18 mouse cellular contexts compared by ENCODE assay signal in the genomic region with DNA sequence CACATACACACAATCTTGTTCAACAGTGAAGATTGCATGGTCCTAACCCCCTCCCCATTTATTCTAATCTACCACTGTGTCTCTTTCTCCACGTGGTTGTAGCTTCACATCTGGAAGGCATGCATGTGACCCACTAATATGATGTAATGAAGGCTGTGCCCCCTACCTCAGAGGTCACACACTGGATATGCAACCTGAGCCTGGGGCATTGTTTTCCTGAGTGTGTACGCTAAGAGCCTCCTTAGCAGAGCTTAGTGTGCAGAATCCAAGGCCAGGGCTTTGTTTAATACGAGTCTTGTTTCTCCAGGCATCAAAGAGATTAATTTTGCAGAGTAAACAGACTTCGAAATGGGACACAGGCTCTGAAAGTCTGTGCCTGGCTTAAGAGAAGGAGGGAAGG.
DNase-seq lines count a peak whose midpoint lies in the region; ATAC-seq and TF ChIP-seq lines count a peak whose summit lies in the region.
"Had no signal": no experiment of that assay in that cellular context is flagged by ENCODE, and none has a peak within 500 bp of the region (broad histone marks: within the 10 kb centered on the region; RNA-seq: fewer than 3 reads in every experiment).

No protein-coding gene starts in this region.

- no peak for DNase-seq in hindbrain, postnatal 0 days (ENCODE audit: low spot score)
- no peak for DNase-seq in ES-E14 (ENCODE audit: low read depth, low spot score)
- no peak for DNase-seq in left cerebral cortex, postnatal 10 days (ENCODE audit: extremely low spot score in 1 of 2, low spot score in 2 of 2)
- no peak for DNase-seq in lung, postnatal 36 days
- DNase-seq: adrenal gland, postnatal 10 days; cerebellum, adult 18-20 months; cerebellum, postnatal 36 days; gastrocnemius, postnatal 36 days; kidney, adult 8-10 months; kidney, postnatal 25 days; lung, postnatal 10 days had no signal

- H3K27me3 ChIP-seq in hindbrain, embryonic 13.5 days: no peaks in the 10 kb centered on the region
- no peaks in the 10 kb centered on the region for H3K27me3 ChIP-seq in hindbrain, postnatal 0 days (ENCODE audit: insufficient read depth, low read length)
- no peaks in the 10 kb centered on the region for H3K27me3 ChIP-seq in ES-Bruce4 (ENCODE audit: control insufficient read depth, insufficient read depth, low read length, poor library complexity, severe bottlenecking)
- H3K27me3 ChIP-seq in embryonic facial prominence, embryonic 12.5 days: no peaks in the 10 kb centered on the region
- H3K27me3 ChIP-seq: limb, embryonic 15.5 days had no signal

- no peak overlapping the region for H3K9ac ChIP-seq in hindbrain, embryonic 13.5 days
- no peak overlapping the region for H3K9ac ChIP-seq in hindbrain, postnatal 0 days (replicated peaks; ENCODE audit: low read length)
- H3K9ac ChIP-seq in ES-Bruce4 (ENCODE audit: low read depth, poor library complexity, severe bottlenecking) (no peak overlapping the region), ES-E14 (ENCODE audit: insufficient read depth, low read depth, low read length, poor library complexity, severe bottlenecking) (peak overlapping the region; percentile 36)
- no peak overlapping the region for H3K9ac ChIP-seq in embryonic facial prominence, embryonic 12.5 days
- H3K9ac ChIP-seq: limb, embryonic 15.5 days had no signal

- TF ChIP-seq CTCF in hindbrain, postnatal 0 days (IDR thresholded peaks at IDR 0.05; ENCODE audit: low read depth): no peak
- TF ChIP-seq CTCF in ES-Bruce4 (IDR thresholded peaks at IDR 0.05; ENCODE audit: low read depth, low read length): no peak

- no peaks in the 10 kb centered on the region for H3K36me3 ChIP-seq in hindbrain, embryonic 13.5 days
- H3K36me3 ChIP-seq in hindbrain, postnatal 0 days (ENCODE audit: insufficient read depth, low read length): no peaks in the 10 kb centered on the region
- H3K36me3 ChIP-seq in ES-Bruce4 (ENCODE audit: control insufficient read depth, insufficient read depth, low read length, poor library complexity, severe bottlenecking) (no peaks in the 10 kb centered on the region), ES-E14 (ENCODE audit: control insufficient read depth, insufficient read depth, low read length, poor library complexity, severe bottlenecking) (no peaks in the 10 kb centered on the region; the same call in 1 of the 2 replicates)
- H3K36me3 ChIP-seq in embryonic facial prominence, embryonic 12.5 days: no peaks in the 10 kb centered on the region
- H3K36me3 ChIP-seq: heart, embryonic 10.5 days; limb, embryonic 15.5 days had no signal

- TF ChIP-seq POLR2A in ES-Bruce4 (IDR thresholded peaks at IDR 0.05; ENCODE audit: insufficient read depth, low read length): no peak

- ATAC-seq in hindbrain, embryonic 13.5 days (ENCODE audit: low FRiP score): no peak
- no peak for ATAC-seq in hindbrain, postnatal 0 days
- ATAC-seq in embryonic facial prominence, embryonic 12.5 days (ENCODE audit: insufficient number of reproducible peaks, insufficient read depth, low FRiP score, low TSS enrichment): no peak
- ATAC-seq: inflammation-experienced regulatory T-cells, adult 6 months had no signal

- WGBS in hindbrain, embryonic 13.5 days: 47% methylated on average over 4 of the region's 4 CpGs
- WGBS in hindbrain, postnatal 0 days: 54% methylated on average over 4 of the region's 4 CpGs
- 18% methylated on average over 4 of the region's 4 CpGs for WGBS in embryonic facial prominence, embryonic 12.5 days

- in situ Hi-C loops in ES-E14 (cut with MboI; ENCODE audit: low sequenced_read_pairs in 2 of 2, unreplicated experiment in 2 of 2): no loop called here

- H3K4me2 ChIP-seq in hindbrain, embryonic 13.5 days: no peak overlapping the region
- no peak overlapping the region for H3K4me2 ChIP-seq in hindbrain, postnatal 0 days (ENCODE audit: low read depth, low read length)
- no peak overlapping the region for H3K4me2 ChIP-seq in embryonic facial prominence, embryonic 12.5 days (replicated peaks)
- H3K4me2 ChIP-seq: limb, embryonic 15.5 days had no signal

- intact Hi-C loops in left cerebral cortex, postnatal 10 days (cut with DNase I): no loop called here

- no peaks in the 10 kb centered on the region; the same call in 1 of the 2 replicates for H3K9me3 ChIP-seq in hindbrain, embryonic 13.5 days
- H3K9me3 ChIP-seq in hindbrain, postnatal 0 days (ENCODE audit: low read length): no peaks in the 10 kb centered on the region
- H3K9me3 ChIP-seq in ES-Bruce4 (replicated peaks; ENCODE audit: control insufficient read depth, insufficient read depth, low read length, poor library complexity, severe bottlenecking) (no peaks in the 10 kb centered on the region), ES-E14 (ENCODE audit: control insufficient read depth, insufficient read depth, low read depth, low read length) (no peaks in the 10 kb centered on the region)
- no peaks in the 10 kb centered on the region for H3K9me3 ChIP-seq in embryonic facial prominence, embryonic 12.5 days
- H3K9me3 ChIP-seq: heart, embryonic 10.5 days had no signal

- no peak overlapping the region for H3K4me3 ChIP-seq in hindbrain, embryonic 13.5 days
- no peak overlapping the region for H3K4me3 ChIP-seq in hindbrain, postnatal 0 days (ENCODE audit: low read length)
- H3K4me3 ChIP-seq in ES-Bruce4 (ENCODE audit: low read depth, low read length) (no peak overlapping the region), ES-E14 (ENCODE audit: insufficient read depth in 1 of 2, low read depth in 1 of 2, low read length in 2 of 2, poor library complexity in 1 of 2, severe bottlenecking in 1 of 2) (peak overlapping the region; percentile 7 to 28; a peak in 2 of 4 replicates)
- H3K4me3 ChIP-seq in embryonic facial prominence, embryonic 12.5 days: no peak overlapping the region
- H3K4me3 ChIP-seq: erythroblast, embryonic 14.5 days; heart, embryonic 10.5 days; limb, embryonic 15.5 days had no signal

- peaks cover 23% of the 10 kb centered on the region for H3K4me1 ChIP-seq in hindbrain, embryonic 13.5 days (replicated peaks)
- H3K4me1 ChIP-seq in hindbrain, postnatal 0 days (ENCODE audit: insufficient read depth, low read length): no peaks in the 10 kb centered on the region
- peaks cover 8% of the 10 kb centered on the region for H3K4me1 ChIP-seq in ES-Bruce4 (ENCODE audit: control insufficient read depth, insufficient read depth, low read length)
- H3K4me1 ChIP-seq in ES-E14 (ENCODE audit: control insufficient read depth in 2 of 2, insufficient read depth in 2 of 2, low read length in 2 of 2, poor library complexity in 1 of 2): peaks cover 7 to 12% of the 10 kb centered on the region in 2 experiments
- peaks cover 19% of the 10 kb centered on the region for H3K4me1 ChIP-seq in embryonic facial prominence, embryonic 12.5 days

- H3K27ac ChIP-seq in hindbrain, embryonic 13.5 days: peak overlapping the region; percentile 70; the same call in 1 of the 2 replicates
- no peak overlapping the region for H3K27ac ChIP-seq in hindbrain, postnatal 0 days
- H3K27ac ChIP-seq in ES-Bruce4 (ENCODE audit: insufficient read depth, low read length) (peak overlapping the region; percentile 8; the same call in 1 of the 2 replicates), ES-E14 (ENCODE audit: insufficient read depth, low read depth, low read length, poor library complexity, severe bottlenecking) (peak overlapping the region; percentile 79; the same call in 1 of the 2 replicates)
- 0 out of 2 replicates have a peak overlapping the region, but pooled peaks have one; percentile 36 for H3K27ac ChIP-seq in embryonic facial prominence, embryonic 12.5 days
- H3K27ac ChIP-seq: heart, embryonic 10.5 days; limb, embryonic 15.5 days had no signal

- TF ChIP-seq EP300 in ES-Bruce4 (IDR thresholded peaks at IDR 0.05; ENCODE audit: insufficient read depth, low read depth, low read length): no peak

TF ChIP-seq in ES-E14, 5 proteins besides CTCF, POLR2A, EP300 and RAD21:
- TF ChIP-seq HCFC1 (IDR thresholded peaks at IDR 0.05; ENCODE audit: borderline replicate concordance, insufficient read depth, low read length) (no peak), MAFK (IDR thresholded peaks at IDR 0.05; ENCODE audit: insufficient read depth, low read depth, low read length) (0 out of 2 replicates have a peak, but pooled peaks have one; percentile 37), ZNF384 (IDR thresholded peaks at IDR 0.05; ENCODE audit: low read depth, low read length) (no peak)

Comparison
In these comparisons a context has a peak if more than half of its experiments do, and no peak if none do; other contexts are left out.
1. H3K4me3 ChIP-seq: peak in ES-E14 (2 of 2); none in hindbrain, embryonic 13.5 days (single experiment), hindbrain, postnatal 0 days (single experiment), ES-Bruce4 (single experiment) and embryonic facial prominence, embryonic 12.5 days (single experiment).